Mouse (Mus musculus): ENCODE measurements around the gene Mad2l2. TPM values are rescaled to one million over a fixed set of nuclear protein-coding genes. Genes with fewer than 3 reads are reported as not detected.

Mad2l2 gene
- 42.1 and 46.1 TPM in 2 replicates for polyA plus RNA-seq (2015; fragmentation: Nextera tagmentation; extraction: Ambion mirVana)

DNA sequence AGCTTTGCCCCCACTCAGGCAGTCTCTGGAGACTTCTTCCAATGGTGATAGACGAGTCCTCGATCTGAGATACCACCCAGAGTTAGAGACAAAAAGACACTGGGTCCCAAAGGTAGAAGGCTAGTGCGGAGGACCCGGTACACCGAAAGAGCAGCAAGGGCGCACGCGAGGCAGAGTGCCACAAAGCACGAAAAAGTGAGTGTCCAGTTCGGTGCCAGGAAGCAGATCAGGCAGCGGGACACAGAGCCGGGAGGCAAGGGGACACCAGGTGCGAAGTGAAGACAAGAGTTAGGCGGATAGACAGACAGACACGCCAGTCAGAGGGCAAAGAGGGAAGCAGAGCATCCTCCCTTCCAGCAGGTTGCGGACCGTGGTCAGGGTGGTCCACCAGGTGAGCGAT lies at the start of gene Mad2l2:
TSS of gene Mad2l2 (plus strand) at position 252 of the 400 bp plus-strand sequence.
- DNase-seq (ENCODE audit: low spot score): no peak

DNA sequence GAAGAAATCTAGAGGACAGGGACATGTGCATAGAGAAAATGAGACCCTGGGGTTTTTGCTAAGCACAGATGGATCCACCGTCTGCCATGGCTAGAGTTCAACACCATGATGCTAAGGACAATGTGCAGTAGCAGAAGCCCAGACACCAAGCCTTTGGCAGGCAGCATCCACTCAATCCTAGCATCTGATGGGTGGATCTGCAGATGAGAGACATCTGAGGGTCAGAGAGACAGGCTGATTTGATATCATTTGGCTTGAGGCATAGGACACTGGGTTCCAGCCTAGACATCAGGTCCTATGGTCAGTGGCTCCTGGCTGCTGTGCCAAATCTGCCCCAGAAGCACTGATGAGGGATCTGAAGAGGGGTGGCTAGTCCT lies 49.6 kb upstream of the Mad2l2 start:
- DNase-seq (ENCODE audit: low spot score): no peak

DNA sequence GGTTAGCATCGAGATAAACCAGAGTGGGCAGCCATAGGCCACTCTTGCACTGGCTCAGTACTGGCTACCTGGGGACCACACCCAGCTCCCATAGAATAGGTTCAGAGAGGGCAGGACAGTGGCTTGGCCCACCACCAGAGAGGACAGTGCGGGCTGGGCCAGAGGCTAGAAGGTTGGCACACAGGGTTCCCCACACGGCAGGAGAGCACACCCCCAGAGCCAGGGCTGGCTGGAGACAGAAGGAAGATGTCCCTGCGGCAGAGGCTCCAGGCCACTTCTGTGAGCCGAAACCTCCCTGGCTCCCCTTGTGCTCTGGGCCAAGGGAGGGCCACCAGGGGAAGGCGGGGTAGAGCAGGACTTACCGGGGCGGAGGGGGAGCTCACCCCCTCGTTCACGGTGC lies 49.0 kb upstream of the Mad2l2 start:
- no peak for DNase-seq (ENCODE audit: low spot score)

DNA sequence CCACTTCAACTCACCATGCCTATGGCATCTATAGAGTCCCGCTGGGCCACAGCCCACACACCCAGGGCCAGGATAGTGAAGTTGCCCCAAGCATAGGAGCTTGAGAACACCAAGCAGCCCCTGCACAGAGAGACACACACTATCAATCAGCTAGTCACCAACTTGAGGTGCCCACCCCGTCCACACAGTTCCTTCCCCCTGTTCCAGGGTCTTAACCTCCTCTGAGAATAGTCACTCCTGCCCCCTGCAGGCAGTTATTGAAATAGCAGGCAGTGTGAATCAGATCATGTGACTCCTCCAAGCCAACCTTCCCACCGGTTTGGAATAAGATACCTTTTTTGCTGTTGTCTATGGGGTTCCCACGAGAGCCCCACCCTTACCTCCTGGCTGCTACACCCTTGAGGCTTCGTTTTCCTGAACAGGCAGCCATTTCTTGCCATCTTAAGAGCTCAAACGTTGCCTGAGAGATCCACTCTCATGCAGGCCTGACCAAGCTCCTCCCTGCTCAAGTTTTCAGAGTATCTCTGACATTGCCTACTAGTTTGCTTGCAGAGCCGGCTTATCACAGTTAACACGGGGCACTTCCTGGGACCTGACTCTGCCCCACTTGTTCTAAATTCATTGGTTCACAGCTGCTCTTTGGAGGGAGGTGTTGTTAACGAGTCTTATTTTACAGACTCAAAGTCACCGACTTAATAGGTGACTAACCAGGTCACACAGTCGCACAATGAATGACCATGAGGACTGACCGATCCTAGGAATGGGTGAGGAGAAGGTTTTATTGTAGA lies 47.7 kb upstream of the Mad2l2 start:
- DNase-seq (ENCODE audit: low spot score): peak; percentile 79

DNA sequence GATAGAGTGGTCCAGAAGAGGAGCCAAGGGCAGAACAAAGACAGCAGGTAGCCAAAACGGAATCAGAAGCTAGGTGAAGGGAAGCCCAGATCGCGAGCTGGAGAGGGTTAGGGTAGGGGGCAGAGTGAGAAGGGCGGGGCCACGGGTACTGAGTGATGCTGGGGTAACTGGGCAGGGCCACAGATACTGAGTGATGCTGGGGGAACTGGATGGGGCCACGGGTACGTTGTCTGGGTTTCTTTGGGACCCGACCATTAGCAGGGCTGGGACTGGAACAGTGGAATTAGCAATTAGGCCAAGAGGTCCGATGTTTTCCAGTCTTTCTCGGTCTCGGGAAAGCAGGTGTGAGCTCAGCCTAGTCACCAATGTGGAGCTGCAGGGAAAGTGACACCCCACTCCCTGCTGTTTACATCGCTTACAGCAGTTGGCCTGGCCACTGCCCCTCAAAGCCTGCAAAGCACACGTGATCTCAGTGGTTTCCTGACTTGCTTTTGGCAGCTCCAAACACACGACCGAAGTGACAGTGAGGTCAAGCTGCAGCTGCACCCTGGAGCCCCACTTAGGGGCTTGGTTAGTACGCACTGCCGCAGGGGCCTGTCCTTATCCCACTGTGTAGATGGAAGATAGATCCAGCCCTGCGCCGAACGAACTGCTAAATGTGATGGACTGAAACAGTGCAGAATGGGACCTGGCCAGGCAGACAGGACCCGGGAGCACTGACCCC lies 46.8 kb upstream of the Mad2l2 start:
- peak; percentile 45 for DNase-seq (ENCODE audit: low spot score)

DNA sequence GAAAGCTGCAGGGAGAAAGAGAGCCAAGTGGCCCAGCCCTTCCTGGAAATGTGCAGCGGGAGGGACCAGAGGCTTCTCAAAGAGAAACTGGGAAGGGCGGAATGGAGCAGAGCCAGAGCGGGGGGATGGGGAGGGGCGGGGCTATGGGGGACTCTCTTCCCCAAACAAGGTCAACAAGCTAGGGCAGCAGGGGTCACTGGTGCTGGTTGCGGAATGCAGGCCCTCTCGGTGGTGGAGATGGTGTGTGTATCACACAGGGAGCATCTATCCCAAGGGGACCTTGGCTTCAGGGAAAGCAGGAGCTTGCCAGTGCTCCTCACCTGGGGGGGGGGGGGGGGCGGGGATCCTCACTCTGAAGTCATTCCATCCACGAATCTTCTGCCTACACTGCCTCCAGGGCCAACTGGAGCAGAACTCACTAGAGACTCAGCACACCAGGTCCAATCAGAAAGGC lies 45.9 kb upstream of the Mad2l2 start:
- DNase-seq (ENCODE audit: low spot score): no peak

DNA sequence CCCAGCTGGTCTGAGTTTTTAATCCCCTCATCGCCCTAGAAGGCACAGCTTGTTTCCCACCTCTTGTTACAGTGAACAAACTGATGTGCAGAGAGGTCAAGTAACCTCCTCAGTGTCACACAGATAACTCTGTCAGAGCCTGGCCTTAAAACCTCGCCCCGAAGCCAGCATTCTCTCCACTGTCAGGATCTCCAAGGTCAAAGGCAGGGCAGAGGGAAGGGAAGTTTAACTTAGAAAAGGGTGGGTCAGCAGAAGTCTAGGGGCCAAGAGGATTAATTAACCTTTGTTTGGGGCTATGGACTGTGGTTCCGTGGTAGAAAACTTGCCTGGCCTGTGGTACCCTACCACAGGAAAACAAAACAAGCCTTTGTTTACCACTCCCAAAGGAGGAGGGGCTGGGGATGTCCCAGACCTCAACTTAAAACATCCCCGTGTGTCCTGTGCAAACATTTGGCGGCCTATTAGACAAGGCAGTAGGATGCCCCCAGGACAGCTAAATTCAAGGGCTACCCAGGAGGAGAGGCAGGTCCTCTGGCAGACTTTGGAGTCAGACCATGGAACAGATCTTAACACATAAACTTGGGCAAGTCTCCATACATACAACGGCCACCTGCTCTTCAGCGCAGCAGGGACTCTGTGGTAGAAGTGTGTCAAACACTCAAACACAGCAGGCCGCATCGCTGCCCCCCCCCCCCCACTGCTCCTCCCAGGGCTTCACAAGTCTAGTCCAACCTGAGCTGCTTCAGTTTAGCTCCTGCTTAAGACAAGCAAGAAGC lies 44.9 kb upstream of the Mad2l2 start:
- peak; percentile 68 for DNase-seq (ENCODE audit: low spot score)

DNA sequence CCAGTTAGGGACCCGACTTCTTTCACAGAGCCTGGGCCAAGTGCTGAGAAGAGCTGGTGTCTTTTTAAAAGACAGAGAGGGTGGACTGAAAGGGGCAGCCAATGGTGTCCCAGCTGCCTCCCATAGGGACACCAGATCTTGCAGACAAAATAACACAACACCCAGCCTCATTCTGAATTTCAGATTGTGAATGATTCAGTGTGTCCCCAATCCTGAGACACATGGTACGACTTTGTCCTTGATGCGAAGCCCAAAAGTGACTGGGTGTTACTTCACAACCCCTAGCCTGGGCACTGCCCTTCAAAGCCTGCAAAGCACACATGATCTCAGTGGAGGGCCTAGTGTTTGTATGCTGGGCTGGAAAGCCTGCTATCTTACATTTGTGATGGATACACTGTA lies 44.3 kb upstream of the Mad2l2 start:
- no peak for DNase-seq (ENCODE audit: low spot score)

DNA sequence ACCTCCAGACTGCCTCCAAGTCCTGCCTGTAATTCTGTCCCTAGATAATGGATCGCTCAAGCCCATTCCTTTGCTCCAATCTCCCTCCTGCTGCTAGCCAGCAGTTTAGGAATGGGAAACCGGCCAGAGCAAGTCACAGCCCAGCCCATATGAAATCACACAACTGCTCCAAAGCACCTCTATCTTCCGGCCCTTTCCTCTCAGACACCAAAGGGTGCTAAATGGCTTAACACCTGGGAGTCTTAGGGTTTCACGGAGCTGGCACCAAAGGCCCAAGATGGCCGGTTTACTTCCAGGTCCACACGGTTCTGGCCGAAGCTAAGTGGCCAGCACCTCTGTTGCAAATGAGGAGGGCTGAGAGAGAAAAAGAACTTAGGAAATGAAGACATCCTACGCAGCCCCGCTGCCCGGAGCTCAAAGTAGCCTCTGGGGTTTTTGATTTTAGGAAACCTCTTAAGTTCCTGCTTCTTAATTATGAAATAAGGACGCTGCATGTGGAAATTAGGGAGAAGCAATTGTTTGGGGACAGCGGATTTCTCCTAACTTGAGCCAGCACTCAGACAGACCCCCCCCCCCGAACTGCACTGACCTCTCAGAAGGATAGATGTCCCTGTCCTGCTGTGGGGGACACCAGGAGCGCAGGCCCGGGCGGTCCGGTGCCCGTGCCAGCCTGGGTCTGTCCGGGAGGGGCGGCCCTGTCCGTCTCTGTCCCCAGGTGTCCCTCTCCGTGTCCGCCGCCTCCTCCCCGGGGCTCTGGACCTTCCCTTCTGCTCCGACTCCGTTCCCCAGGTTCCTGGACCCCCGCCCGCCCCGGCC lies 42.9 kb upstream of the Mad2l2 start:
- DNase-seq (ENCODE audit: low spot score): no peak

DNA sequence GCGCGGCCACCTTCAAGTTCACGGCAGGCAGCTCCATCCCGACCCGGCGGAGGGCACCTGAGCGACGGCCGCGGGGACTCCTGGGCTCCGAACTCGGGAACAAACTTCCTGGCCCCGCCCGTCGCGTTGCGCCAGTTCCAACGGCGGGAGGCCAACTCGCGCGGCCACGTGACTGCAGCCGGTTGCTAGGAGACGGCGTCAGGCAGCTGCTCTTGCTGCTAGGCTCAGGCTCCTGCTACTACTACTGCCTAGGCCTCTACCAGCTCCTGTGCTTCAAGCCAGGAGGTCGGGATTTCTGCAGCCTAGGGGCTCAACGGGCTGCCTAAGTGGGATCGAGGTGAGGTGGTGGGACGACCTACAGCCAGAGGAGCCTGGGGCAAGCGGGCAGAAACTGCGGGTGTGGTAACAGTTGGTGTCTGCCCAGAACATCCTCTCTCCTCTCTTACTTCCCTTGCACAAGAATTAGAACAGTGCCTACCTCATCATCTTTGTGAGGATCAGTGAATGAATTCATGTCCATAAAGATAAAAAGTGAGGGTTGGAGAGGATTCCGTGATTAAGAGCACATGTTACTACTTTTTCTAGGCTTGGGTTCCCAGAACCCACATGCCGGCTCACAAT lies 42.2 kb upstream of the Mad2l2 start, which contains the start of gene Agtrap:
TSS of gene Agtrap (minus strand) at position 125 of the 621 bp plus-strand sequence.
- peak; percentile 93 for DNase-seq (ENCODE audit: low spot score)

DNA sequence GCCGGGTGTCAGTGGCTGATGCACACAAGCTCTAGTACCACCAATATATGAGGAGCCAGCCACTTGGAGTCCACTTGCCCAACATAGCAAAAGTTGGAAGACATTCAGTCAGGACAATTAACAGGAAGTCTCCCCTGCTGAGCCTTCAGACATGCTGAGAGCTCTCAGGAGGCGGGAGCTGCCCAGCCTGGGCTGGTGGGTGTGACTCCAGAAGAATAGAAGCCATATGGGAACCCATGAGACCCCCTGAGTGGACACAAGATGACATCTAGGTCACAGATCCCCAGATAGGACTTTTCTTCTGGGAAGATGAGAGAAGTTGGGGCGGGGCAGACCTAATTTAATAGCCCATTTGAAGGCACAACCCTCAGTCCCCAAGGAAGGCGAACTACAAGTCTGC lies 41.0 kb upstream of the Mad2l2 start:
- no peak for DNase-seq (ENCODE audit: low spot score)

DNA sequence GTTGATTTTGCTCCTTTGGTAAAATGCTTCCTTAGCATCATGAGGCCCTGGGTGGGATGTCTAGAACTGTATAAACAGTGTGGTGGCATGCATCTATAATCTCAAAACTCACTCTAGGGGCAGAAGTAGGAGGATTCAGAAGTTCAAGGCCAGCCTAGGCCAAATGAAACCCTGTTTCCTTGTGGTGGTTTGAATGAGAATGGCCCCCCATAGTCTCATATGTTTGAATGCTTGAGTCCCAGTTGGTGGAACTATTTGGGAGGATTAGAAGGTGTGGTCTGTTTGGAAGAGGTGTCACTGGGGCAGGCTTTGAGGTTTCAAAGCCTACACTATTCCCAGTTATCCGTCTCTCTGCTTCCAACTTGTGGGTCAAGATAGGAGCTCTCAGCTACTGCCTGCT lies 39.0 kb upstream of the Mad2l2 start:
- DNase-seq (ENCODE audit: low spot score): no peak

DNA sequence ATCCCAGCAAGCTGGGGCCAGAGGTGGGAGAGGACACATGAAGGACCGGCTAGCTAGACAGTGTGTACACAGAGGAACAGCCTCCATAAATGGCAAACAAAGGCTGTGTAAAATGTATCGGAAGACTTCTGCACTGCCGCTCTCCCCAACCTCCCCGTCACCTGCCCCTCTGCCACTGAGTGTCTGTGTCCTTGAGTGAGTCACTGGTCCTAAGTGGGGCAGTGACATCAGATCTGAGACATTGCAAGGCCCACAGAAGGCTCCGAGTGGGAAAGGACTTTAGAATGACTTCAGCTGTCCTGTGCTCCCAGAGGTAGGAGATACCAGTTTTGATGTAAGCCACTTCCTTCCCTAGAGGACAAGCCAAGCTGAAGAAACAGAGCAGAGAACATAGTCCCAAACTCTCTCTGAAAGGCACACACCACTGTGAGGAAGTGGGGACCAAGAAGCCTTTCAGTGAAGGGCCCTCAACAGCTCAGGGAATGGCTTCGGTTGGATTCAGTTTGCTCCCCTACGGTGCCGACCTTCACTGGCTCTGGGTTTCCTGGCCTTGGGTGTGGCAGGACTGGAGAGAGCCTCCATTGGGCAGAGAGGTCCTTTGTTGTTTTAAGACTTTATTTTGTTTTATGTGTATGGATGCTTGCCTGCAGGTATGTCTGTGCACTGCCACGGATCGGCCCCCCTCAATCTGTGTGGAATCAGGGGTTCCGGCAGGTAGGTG lies 37.5 kb upstream of the Mad2l2 start:
- DNase-seq (ENCODE audit: low spot score): no peak

DNA sequence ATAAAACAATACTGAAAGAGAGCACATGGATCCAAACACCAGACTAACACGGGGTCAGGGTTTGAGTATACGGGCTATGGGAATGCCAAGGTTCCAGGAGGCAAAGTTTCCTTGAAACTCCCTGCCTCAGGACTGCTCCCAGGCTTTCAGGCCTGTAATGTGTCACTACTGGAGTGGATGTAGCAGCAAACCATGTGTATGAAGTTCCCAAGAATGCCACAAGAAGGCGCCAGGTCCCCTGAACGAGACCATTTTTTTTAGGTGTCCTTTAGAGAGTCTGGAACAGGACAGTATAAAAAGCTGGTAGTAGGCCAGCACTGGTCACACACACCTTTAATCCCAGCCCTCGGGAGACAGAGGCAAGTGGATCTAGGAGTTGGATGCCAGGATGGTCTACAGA lies 36.0 kb upstream of the Mad2l2 start:
- DNase-seq (ENCODE audit: low spot score): no peak

DNA sequence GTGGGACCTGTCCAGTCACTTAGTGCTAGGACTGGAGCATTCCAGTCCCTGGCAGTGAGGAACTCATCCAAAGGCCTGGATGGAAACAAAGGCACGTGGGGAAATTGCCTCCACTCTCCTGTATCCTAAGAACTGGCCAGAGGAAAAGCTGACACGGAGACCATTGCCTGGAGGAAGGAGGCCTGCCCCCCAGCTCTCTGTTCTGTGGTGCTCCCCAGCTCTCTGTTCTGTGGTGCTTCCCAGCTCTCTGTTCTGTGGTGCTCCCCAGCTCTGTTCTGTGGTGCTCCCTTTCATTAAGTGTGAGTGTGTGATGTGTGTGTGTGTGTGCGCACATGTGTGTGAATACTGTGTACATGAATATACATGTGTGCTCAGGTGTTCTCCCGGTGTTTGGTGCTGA lies 35.1 kb upstream of the Mad2l2 start:
- DNase-seq (ENCODE audit: low spot score): no peak

DNA sequence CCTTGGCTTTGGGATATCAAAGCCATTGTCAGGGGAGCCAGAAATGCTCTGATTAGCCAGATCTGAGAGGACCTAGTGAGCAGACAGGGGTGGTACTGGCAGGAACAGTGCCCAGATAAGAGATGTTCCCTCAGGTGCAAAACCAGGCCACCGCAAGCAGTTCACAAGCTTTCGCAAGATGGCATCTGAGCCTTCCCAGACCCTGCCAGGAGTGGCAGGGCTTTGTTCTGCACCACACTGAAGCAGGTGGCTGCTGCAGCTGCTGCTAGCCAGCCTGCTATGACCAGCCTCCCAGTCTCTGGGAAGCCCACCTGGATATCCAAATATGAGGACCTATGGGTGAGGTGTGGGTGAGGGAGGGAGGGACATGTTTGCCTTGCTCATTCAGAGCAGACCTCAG lies 32.2 kb upstream of the Mad2l2 start:
- DNase-seq (ENCODE audit: low spot score): peak; percentile 84

DNA sequence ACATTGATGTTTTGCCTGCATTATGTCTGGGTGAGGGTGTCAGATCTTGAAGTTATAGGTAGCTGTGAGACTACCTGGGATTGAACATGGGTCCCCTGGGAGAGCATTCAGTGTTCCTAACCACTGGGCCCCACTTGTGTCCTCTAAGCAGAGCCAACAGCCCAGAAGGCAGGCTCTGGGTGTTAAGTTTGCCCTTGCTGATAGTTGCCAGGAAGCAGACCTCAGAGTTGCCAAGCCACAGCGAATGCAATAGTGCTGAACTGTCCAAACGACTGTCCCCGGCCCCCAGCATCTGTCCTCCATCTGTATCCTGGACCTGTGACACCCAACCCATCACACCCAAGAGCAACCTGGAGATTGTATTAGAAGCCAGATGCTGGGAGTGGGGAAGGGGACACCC lies 31.5 kb upstream of the Mad2l2 start:
- no peak for DNase-seq (ENCODE audit: low spot score)

DNA sequence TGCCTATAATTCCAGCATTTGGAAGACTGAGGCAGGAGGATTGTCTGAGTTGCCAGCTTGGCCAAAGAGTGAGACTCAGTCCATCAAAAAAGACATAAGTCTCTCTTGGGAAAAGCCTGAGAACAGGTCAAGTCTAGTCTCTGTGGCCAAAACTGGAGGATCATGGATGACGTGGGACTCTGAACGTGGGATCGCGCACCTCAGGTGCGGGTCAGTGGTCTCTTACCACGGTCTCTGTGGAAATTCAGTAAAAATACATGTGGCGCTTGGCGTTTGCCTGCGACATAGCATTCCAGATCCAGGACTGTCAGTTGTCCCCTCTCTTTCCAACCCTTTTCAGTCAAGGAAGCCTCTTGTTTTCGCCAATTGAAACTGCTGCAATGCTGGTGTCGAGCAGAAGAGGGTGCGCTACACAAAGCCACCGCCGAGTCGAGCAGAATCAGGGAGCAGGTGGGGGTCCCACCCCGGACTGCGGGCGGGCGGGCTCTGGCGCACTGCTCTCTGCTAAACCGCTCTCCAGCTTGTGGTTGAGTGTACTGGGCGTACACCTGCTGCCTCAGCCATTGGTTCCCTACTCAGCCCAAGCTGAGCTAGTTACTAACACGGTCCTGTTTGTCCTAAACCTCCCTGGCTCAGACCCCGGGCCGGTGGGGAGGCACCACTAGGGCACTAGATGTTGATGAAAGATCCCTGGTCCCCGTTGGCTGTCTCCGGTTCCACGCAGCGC lies 28.2 kb upstream of the Mad2l2 start:
- DNase-seq (ENCODE audit: low spot score): peak; percentile 83

DNA sequence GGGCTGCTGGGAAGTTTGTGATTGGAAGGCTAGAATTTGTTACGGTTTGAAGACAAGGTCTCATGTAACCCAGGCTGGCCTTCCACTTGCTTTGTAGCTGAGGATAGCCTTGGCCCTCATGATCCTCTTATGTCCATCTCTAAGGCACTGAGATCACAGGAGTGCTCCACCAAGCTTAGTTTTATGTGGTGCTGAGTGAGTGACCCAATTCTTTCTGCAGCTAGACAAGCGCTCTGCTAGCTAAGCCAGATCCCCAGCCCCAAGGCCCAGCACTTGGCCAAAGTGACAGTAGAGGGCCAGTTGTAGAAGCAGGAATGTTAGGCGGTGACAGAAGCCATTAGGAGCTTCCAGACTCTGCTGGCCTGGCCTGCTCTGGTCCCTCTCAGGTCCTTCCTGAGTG lies 26.0 kb upstream of the Mad2l2 start:
- no peak for DNase-seq (ENCODE audit: low spot score)
